Mouse (Mus musculus): Measurements from ENCODE around the gene Lmntd1. TPM values are rescaled to one million over a fixed set of nuclear protein-coding genes. Genes with fewer than 3 reads are reported as not detected.

Lmntd1 gene
- polyA plus RNA-seq, 1 experiment = not detected

GRCm38 (mm10) chr6:145450628-145451403 lies 163.3 kb downstream of the Lmntd1 start:
- Histone ChIP-seq H3K4me3 (no peak overlapping the region), H3K4me2 (ENCODE audit: low read depth) (no peak overlapping the region), H3K36me3 (ENCODE audit: control insufficient read depth, insufficient read depth) (no peaks in the 10 kb centered on the region), H3K27me3 (ENCODE audit: control insufficient read depth, insufficient read depth, insufficient read length) (no peaks in the 10 kb centered on the region), H3ac (ENCODE audit: control insufficient read depth, insufficient read length) (no peak overlapping the region), H3K79me2 (ENCODE audit: control insufficient read depth, insufficient read depth) (no peaks in the 10 kb centered on the region)
- TF ChIP-seq MYOG (IDR thresholded peaks at IDR 0.05; ENCODE audit: control insufficient read depth in 1 of 3, insufficient read depth in 1 of 3, insufficient read length in 2 of 3, low read depth in 2 of 3) = no peak
- no peak for TF ChIP-seq E2F4 (IDR thresholded peaks at IDR 0.05; ENCODE audit: insufficient read depth)
- no peak for TF ChIP-seq REST (IDR thresholded peaks at IDR 0.05; ENCODE audit: insufficient read depth, insufficient read length)

GRCm38 (mm10) chr6:145448361-145448760 lies 165.8 kb downstream of the Lmntd1 start:
- TF ChIP-seq MAX (IDR thresholded peaks at IDR 0.05; ENCODE audit: low read depth) (no peak), MYOD1 (IDR thresholded peaks at IDR 0.05; ENCODE audit: control insufficient read depth in 1 of 3, insufficient read length in 2 of 3, low read depth in 2 of 3) (no peak), CEBPB (IDR thresholded peaks at IDR 0.05; ENCODE audit: insufficient read depth, poor library complexity, severe bottlenecking) (no peak), USF1 (IDR thresholded peaks at IDR 0.05; ENCODE audit: low read depth) (no peak), MYOG (IDR thresholded peaks at IDR 0.05; ENCODE audit: control insufficient read depth in 1 of 3, insufficient read depth in 1 of 3, insufficient read length in 2 of 3, low read depth in 2 of 3) (no peak), TCF12 (IDR thresholded peaks at IDR 0.05; ENCODE audit: insufficient read depth, poor library complexity, severe bottlenecking) (no peak), REST (IDR thresholded peaks at IDR 0.05; ENCODE audit: insufficient read depth, insufficient read length) (no peak), SRF (IDR thresholded peaks at IDR 0.05; ENCODE audit: control insufficient read depth, insufficient read length, low read depth) (no peak), TCF3 (IDR thresholded peaks at IDR 0.05; ENCODE audit: insufficient read length, low read depth) (no peak), E2F4 (IDR thresholded peaks at IDR 0.05; ENCODE audit: insufficient read depth) (no peak), POLR2AphosphoS2 (IDR thresholded peaks at IDR 0.05; ENCODE audit: insufficient read length, low read depth) (no peak), POLR2A (IDR thresholded peaks at IDR 0.05; ENCODE audit: insufficient read length, low read depth) (no peak)
- no peak overlapping the region for H3ac ChIP-seq (ENCODE audit: control insufficient read depth, insufficient read length)
- H3K79me2 ChIP-seq (ENCODE audit: control insufficient read depth, insufficient read depth) = no peaks in the 10 kb centered on the region
- no peak overlapping the region for H3K4me2 ChIP-seq (ENCODE audit: low read depth)
- H3K36me3 ChIP-seq (ENCODE audit: control insufficient read depth, insufficient read depth) = no peaks in the 10 kb centered on the region
- H3K27me3 ChIP-seq (ENCODE audit: control insufficient read depth, insufficient read depth, insufficient read length) = no peaks in the 10 kb centered on the region
- H3K4me3 ChIP-seq = no peak overlapping the region

DNA sequence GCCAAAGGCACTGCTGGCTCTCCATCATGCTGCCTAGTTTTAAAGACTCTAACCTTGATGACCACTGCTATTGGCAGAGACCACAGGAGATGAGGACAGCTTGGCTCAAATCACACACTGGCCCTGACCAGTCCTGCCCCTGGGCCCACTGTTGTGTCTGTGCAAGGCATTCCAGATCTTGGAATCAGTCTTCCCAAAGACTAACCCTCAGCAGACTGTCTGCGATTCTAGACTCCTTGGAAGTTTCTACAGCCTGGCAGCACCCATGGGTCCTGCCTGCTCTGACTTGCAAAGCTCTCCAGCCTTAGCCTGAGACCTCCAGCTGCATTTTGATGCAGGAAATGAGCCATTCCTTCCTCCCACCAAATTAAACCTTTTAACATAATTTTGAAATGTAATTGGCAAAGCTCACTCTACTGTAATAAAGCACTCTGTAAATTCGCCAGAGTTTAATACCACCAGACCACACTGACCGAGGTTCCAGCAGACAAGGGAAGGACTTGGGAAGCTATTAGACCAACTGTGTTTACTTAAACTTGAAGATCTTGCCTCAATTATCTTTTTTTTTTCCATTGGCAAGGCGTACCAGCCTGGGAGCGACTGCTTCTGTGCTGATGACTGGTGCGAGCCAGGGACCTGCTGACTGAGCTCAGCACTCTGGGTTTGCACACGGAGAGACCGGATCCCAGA lies 168.2 kb downstream of the Lmntd1 start:
- H3ac ChIP-seq (ENCODE audit: control insufficient read depth, insufficient read length) = no peak overlapping the region
- no peak overlapping the region for H3K4me3 ChIP-seq
- no peaks in the 10 kb centered on the region for H3K27me3 ChIP-seq (ENCODE audit: control insufficient read depth, insufficient read depth, insufficient read length)
- H3K36me3 ChIP-seq (ENCODE audit: control insufficient read depth, insufficient read depth) = no peaks in the 10 kb centered on the region
- H3K4me2 ChIP-seq (ENCODE audit: low read depth) = no peak overlapping the region
- H3K79me2 ChIP-seq (ENCODE audit: control insufficient read depth, insufficient read depth) = no peaks in the 10 kb centered on the region
- TF ChIP-seq TCF3 (IDR thresholded peaks at IDR 0.05; ENCODE audit: insufficient read length, low read depth) = no peak
- TF ChIP-seq POLR2A (IDR thresholded peaks at IDR 0.05; ENCODE audit: insufficient read length, low read depth) = no peak
- no peak for TF ChIP-seq REST (IDR thresholded peaks at IDR 0.05; ENCODE audit: insufficient read depth, insufficient read length)
- TF ChIP-seq USF1 (IDR thresholded peaks at IDR 0.05; ENCODE audit: low read depth) = no peak
- TF ChIP-seq POLR2AphosphoS2 (IDR thresholded peaks at IDR 0.05; ENCODE audit: insufficient read length, low read depth) = no peak
- TF ChIP-seq TCF12 (IDR thresholded peaks at IDR 0.05; ENCODE audit: insufficient read depth, poor library complexity, severe bottlenecking) = no peak
- no peak for TF ChIP-seq MYOG (IDR thresholded peaks at IDR 0.05; ENCODE audit: control insufficient read depth in 1 of 3, insufficient read depth in 1 of 3, insufficient read length in 2 of 3, low read depth in 2 of 3)
- no peak for TF ChIP-seq E2F4 (IDR thresholded peaks at IDR 0.05; ENCODE audit: insufficient read depth)
- TF ChIP-seq CEBPB (IDR thresholded peaks at IDR 0.05; ENCODE audit: insufficient read depth, poor library complexity, severe bottlenecking) = no peak
- TF ChIP-seq SRF (IDR thresholded peaks at IDR 0.05; ENCODE audit: control insufficient read depth, insufficient read length, low read depth) = no peak

GRCm38 (mm10) chr6:145445380-145445779 lies 168.7 kb downstream of the Lmntd1 start:
- TF ChIP-seq POLR2AphosphoS2 (IDR thresholded peaks at IDR 0.05; ENCODE audit: insufficient read length, low read depth) = no peak
- TF ChIP-seq REST (IDR thresholded peaks at IDR 0.05; ENCODE audit: insufficient read depth, insufficient read length) = no peak
- TF ChIP-seq MYOG (IDR thresholded peaks at IDR 0.05; ENCODE audit: control insufficient read depth in 1 of 3, insufficient read depth in 1 of 3, insufficient read length in 2 of 3, low read depth in 2 of 3) = no peak
- no peak for TF ChIP-seq SRF (IDR thresholded peaks at IDR 0.05; ENCODE audit: control insufficient read depth, insufficient read length, low read depth)
- TF ChIP-seq MYOD1 (IDR thresholded peaks at IDR 0.05; ENCODE audit: control insufficient read depth in 1 of 3, insufficient read length in 2 of 3, low read depth in 2 of 3) = no peak
- no peak for TF ChIP-seq TCF12 (IDR thresholded peaks at IDR 0.05; ENCODE audit: insufficient read depth, poor library complexity, severe bottlenecking)
- TF ChIP-seq E2F4 (IDR thresholded peaks at IDR 0.05; ENCODE audit: insufficient read depth) = no peak
- no peak for TF ChIP-seq TCF3 (IDR thresholded peaks at IDR 0.05; ENCODE audit: insufficient read length, low read depth)
- TF ChIP-seq POLR2A (IDR thresholded peaks at IDR 0.05; ENCODE audit: insufficient read length, low read depth) = no peak
- TF ChIP-seq MAX (IDR thresholded peaks at IDR 0.05; ENCODE audit: low read depth) = no peak
- no peak for TF ChIP-seq USF1 (IDR thresholded peaks at IDR 0.05; ENCODE audit: low read depth)
- TF ChIP-seq CEBPB (IDR thresholded peaks at IDR 0.05; ENCODE audit: insufficient read depth, poor library complexity, severe bottlenecking) = no peak
- Histone ChIP-seq H3K4me3 (no peak overlapping the region), H3K27me3 (ENCODE audit: control insufficient read depth, insufficient read depth, insufficient read length) (no peaks in the 10 kb centered on the region), H3K36me3 (ENCODE audit: control insufficient read depth, insufficient read depth) (no peaks in the 10 kb centered on the region), H3K79me2 (ENCODE audit: control insufficient read depth, insufficient read depth) (no peaks in the 10 kb centered on the region), H3ac (ENCODE audit: control insufficient read depth, insufficient read length) (no peak overlapping the region), H3K4me2 (ENCODE audit: low read depth) (no peak overlapping the region)
